Mouse (Mus musculus): ENCODE measurements around the gene Tvp23a. TPM values are rescaled to one million over a fixed set of nuclear protein-coding genes. Genes with fewer than 3 reads are reported as not detected.

The Tvp23a gene
- polyA plus RNA-seq, 1 experiment from 2014 or later: 2.4 TPM

DNA sequence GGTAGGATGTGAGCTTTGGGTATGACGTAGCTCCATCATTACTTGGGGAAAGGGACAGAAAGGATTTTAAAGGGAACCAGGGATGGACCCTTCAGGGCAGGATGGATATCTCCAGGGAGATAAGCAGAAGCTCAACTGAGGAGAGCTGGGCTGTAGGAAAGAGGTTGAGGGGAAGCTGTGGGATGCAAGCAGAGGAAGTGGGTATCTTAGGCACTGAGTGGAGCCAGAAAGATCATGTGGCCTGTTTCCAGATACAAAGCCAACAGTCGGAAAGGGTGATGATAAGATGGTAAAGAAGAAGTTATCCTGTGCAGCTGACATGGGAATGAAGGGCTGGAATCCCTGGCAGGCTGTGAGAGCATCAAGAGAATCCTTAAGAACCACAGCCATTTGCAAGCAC is 14.0 kb upstream of the Tvp23a start:
- Histone ChIP-seq H3K27ac (replicated peaks) (no peak overlapping the region), H3K4me2 (replicated peaks; ENCODE audit: low read depth) (no peak overlapping the region), H3K27me3 (ENCODE audit: control insufficient read depth, insufficient read depth, low read length) (no peaks in the 10 kb centered on the region), H3K9ac (ENCODE audit: low read length) (no peak overlapping the region), H3K4me1 (replicated peaks; ENCODE audit: control insufficient read depth, insufficient read depth) (no peaks in the 10 kb centered on the region), H3K9me3 (ENCODE audit: control insufficient read depth, low read length) (no peaks in the 10 kb centered on the region), H3K36me3 (ENCODE audit: control insufficient read depth, insufficient read depth, low read length) (no peaks in the 10 kb centered on the region), H3K4me3 (ENCODE audit: low read depth, low read length) (no peak overlapping the region)
- TF ChIP-seq CTCF (IDR thresholded peaks at IDR 0.05; ENCODE audit: low read depth) (no peak), EP300 (optimal IDR thresholded peaks at IDR 0.05) (no peak)
- WGBS: 89% methylated on average over 2 of the region's 2 CpGs
- DNase-seq (ENCODE audit: low spot score): no peak
- ATAC-seq (ENCODE audit: low FRiP score, low TSS enrichment): no peak

DNA sequence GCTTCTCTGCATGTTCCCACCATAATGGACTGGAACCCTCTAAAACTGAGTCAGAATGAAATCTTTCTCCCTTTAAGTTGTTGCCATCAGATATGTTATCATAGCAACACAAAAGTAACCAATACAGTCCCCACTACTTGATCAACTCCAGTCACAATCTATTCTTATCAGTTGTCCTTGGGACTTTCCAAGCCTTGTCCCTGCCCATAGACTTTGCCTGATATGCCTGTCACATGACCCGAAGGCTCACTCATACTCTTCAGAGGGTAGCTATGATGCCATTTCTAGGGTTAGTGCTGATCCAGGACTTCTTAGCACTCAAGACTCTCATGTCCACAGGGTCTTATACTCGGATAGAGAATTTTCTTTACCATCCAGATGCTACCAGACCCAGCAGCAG is 13.0 kb upstream of the Tvp23a start:
- WGBS: 68% methylated on average over 2 of the region's 2 CpGs
- no peak overlapping the region for H3K4me3 ChIP-seq (ENCODE audit: low read depth, low read length)
- no peak for DNase-seq (ENCODE audit: low spot score)
- H3K27me3 ChIP-seq (ENCODE audit: control insufficient read depth, insufficient read depth, low read length): no peaks in the 10 kb centered on the region
- no peak for ATAC-seq (ENCODE audit: low FRiP score, low TSS enrichment)
- no peak overlapping the region for H3K27ac ChIP-seq (replicated peaks)
- TF ChIP-seq CTCF (IDR thresholded peaks at IDR 0.05; ENCODE audit: low read depth) (no peak), EP300 (optimal IDR thresholded peaks at IDR 0.05) (no peak)
- no peaks in the 10 kb centered on the region for H3K4me1 ChIP-seq (replicated peaks; ENCODE audit: control insufficient read depth, insufficient read depth)
- H3K9me3 ChIP-seq (ENCODE audit: control insufficient read depth, low read length): no peaks in the 10 kb centered on the region
- H3K36me3 ChIP-seq (ENCODE audit: control insufficient read depth, insufficient read depth, low read length): no peaks in the 10 kb centered on the region
- no peak overlapping the region for H3K4me2 ChIP-seq (replicated peaks; ENCODE audit: low read depth)
- no peak overlapping the region for H3K9ac ChIP-seq (ENCODE audit: low read length)

DNA sequence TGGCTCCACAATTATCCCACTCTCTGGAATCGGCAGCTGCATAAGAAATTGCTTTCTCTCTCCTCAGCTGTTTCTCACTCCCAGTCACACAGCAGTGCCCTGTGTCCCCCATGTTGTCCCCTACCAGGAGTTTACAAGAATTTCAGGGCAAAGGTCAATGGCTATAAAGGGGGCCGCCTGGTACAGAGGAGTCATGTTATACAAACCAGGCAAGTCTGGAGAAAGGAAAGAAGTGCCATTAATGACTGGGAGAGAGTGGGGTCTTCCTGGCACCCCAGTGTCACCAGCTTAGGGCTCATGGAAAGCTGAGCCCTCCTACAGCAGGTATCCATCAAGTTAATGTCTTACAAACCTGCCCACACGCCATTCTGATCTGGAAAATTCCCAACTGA is 7.4 kb upstream of the Tvp23a start:
- H3K27ac ChIP-seq (replicated peaks): no peak overlapping the region
- no peak overlapping the region for H3K4me2 ChIP-seq (replicated peaks; ENCODE audit: low read depth)
- H3K36me3 ChIP-seq (ENCODE audit: control insufficient read depth, insufficient read depth, low read length): no peaks in the 10 kb centered on the region
- no peak overlapping the region for H3K9ac ChIP-seq (ENCODE audit: low read length)
- DNase-seq (ENCODE audit: low spot score) (no peak), ATAC-seq (ENCODE audit: low FRiP score, low TSS enrichment) (no peak)
- no peaks in the 10 kb centered on the region for H3K9me3 ChIP-seq (ENCODE audit: control insufficient read depth, low read length)
- no peaks in the 10 kb centered on the region for H3K27me3 ChIP-seq (ENCODE audit: control insufficient read depth, insufficient read depth, low read length)
- 0 out of 2 replicates have a peak, but pooled peaks cover 2% of the 10 kb centered on the region for H3K4me1 ChIP-seq (replicated peaks; ENCODE audit: control insufficient read depth, insufficient read depth)
- no peak overlapping the region for H3K4me3 ChIP-seq (ENCODE audit: low read depth, low read length)
- WGBS: 33% methylated on average over 3 of the region's 3 CpGs
- TF ChIP-seq EP300 (optimal IDR thresholded peaks at IDR 0.05) (no peak), CTCF (IDR thresholded peaks at IDR 0.05; ENCODE audit: low read depth) (no peak)

DNA sequence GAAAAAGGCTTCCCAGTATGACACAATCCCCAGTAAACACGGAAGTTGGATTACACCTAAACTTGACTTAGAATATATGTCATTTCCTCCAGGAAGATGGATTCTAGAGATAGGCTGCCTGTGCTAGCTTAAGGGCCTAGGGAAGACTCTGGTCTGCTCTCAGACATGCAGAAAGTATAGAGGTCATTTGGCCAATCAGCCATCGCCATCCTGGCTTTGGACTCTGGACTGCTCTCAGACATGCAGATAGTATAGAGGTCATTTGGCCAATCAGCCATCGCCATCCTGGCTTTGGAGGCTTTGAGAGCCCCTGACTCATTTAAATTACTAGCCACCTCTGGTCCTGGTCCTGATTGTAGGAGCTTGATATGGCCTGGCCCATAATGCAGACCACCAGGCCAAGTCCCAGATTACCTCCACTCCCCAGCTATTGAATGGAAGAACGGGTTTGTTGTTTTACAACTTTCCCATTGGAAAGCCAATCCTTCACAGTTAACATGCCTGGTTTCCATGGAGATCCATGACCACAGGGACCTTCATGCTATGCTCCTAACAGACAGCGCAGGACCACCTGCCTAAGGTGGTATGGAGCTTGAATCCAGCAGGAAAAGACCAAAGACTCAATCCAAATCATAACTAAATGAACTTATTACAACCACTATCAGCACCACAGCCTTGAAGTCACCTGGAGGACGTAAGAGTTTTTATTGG is 6.9 kb upstream of the Tvp23a start:
- Histone ChIP-seq H3K9ac (ENCODE audit: low read length) (no peak overlapping the region), H3K27ac (replicated peaks) (no peak overlapping the region), H3K27me3 (ENCODE audit: control insufficient read depth, insufficient read depth, low read length) (no peaks in the 10 kb centered on the region), H3K4me2 (replicated peaks; ENCODE audit: low read depth) (no peak overlapping the region), H3K4me1 (replicated peaks; ENCODE audit: control insufficient read depth, insufficient read depth) (0 out of 2 replicates have a peak, but pooled peaks cover 2% of the 10 kb centered on the region), H3K36me3 (ENCODE audit: control insufficient read depth, insufficient read depth, low read length) (no peaks in the 10 kb centered on the region), H3K4me3 (ENCODE audit: low read depth, low read length) (no peak overlapping the region), H3K9me3 (ENCODE audit: control insufficient read depth, low read length) (no peaks in the 10 kb centered on the region)
- WGBS: 82% methylated on average over 6 of the region's 6 CpGs
- ATAC-seq (ENCODE audit: low FRiP score, low TSS enrichment): no peak
- TF ChIP-seq CTCF (IDR thresholded peaks at IDR 0.05; ENCODE audit: low read depth) (no peak), EP300 (optimal IDR thresholded peaks at IDR 0.05) (no peak)
- DNase-seq (ENCODE audit: low spot score): no peak

DNA sequence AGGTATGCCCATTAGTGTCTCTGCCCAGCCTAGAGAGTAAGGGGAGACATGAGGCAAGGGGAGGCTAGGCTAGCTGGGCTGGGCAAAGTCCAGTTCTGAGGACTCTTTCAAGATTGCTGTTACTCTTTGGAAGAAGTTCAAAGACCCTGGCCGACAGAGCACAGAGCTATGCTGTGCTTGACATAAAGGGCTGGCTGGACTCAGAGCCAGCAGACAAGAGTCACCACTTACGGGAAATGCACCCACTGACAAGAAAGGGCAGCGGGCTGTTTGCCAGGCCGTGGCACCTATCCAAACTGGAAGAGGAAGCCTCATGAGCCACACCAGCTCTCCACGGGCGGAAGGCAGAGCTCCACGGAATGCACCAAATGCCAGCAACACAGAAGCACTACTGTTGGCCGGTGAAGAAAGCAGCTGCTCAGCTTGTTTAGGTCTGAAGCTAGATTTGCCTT is 5.3 kb upstream of the Tvp23a start:
- peak; percentile 78 for ATAC-seq (ENCODE audit: low FRiP score, low TSS enrichment)

DNA sequence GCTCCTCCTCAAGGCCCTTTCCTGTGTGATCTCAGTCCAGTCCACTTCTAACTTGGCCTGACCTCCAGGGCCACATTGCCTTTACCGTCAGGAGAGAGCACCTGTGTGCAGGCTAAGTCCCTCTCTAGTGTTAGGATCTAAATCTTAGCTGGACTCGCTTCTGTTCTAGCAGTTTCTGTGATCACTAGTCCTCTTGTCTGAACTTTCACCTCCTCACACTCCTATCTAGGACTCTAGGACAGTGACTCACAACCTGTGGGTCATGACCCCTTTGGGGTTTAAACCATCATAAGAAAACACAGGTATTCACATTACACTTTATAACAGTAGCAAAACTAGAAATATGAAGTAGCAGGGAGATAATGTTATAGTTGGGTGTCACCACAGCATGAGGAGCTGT is 4.7 kb upstream of the Tvp23a start:
- no peaks in the 10 kb centered on the region for H3K36me3 ChIP-seq (ENCODE audit: control insufficient read depth, insufficient read depth, low read length)
- no peak for DNase-seq (ENCODE audit: low spot score)
- no peak overlapping the region for H3K4me3 ChIP-seq (ENCODE audit: low read depth, low read length)
- TF ChIP-seq EP300 (optimal IDR thresholded peaks at IDR 0.05): no peak
- no peak for TF ChIP-seq CTCF (IDR thresholded peaks at IDR 0.05; ENCODE audit: low read depth)
- H3K4me1 ChIP-seq (replicated peaks; ENCODE audit: control insufficient read depth, insufficient read depth): 0 out of 2 replicates have a peak, but pooled peaks cover 2% of the 10 kb centered on the region
- no peak overlapping the region for H3K4me2 ChIP-seq (replicated peaks; ENCODE audit: low read depth)
- no peaks in the 10 kb centered on the region for H3K27me3 ChIP-seq (ENCODE audit: control insufficient read depth, insufficient read depth, low read length)
- 84% methylated on average over 2 of the region's 2 CpGs for WGBS
- no peak overlapping the region for H3K9ac ChIP-seq (ENCODE audit: low read length)
- no peak for ATAC-seq (ENCODE audit: low FRiP score, low TSS enrichment)
- H3K9me3 ChIP-seq (ENCODE audit: control insufficient read depth, low read length): no peaks in the 10 kb centered on the region
- H3K27ac ChIP-seq (replicated peaks): no peak overlapping the region

More for the DNA sequence above, 5.3 kb upstream of the Tvp23a start:
- no peaks in the 10 kb centered on the region for H3K27me3 ChIP-seq (ENCODE audit: control insufficient read depth, insufficient read depth, low read length)
- H3K36me3 ChIP-seq (ENCODE audit: control insufficient read depth, insufficient read depth, low read length): no peaks in the 10 kb centered on the region
- H3K9me3 ChIP-seq (ENCODE audit: control insufficient read depth, low read length): no peaks in the 10 kb centered on the region
- H3K27ac ChIP-seq (replicated peaks): no peak overlapping the region
- no peak overlapping the region for H3K4me3 ChIP-seq (ENCODE audit: low read depth, low read length)
- peak; percentile 74 for DNase-seq (ENCODE audit: low spot score)
- no peak overlapping the region for H3K9ac ChIP-seq (ENCODE audit: low read length)
- 31% methylated on average over 8 of the region's 8 CpGs for WGBS
- no peak overlapping the region for H3K4me2 ChIP-seq (replicated peaks; ENCODE audit: low read depth)
- H3K4me1 ChIP-seq (replicated peaks; ENCODE audit: control insufficient read depth, insufficient read depth): 0 out of 2 replicates have a peak, but pooled peaks cover 2% of the 10 kb centered on the region
- no peak for TF ChIP-seq CTCF (IDR thresholded peaks at IDR 0.05; ENCODE audit: low read depth)
- no peak for TF ChIP-seq EP300 (optimal IDR thresholded peaks at IDR 0.05)

All from stomach, postnatal 0 days (tissue).